Mouse (Mus musculus) heart, postnatal 0 days (tissue): ENCODE data around the gene Orc1.

ENCODE experiments used
- CTCF ChIP-seq: IDR thresholded peaks from 2 replicates; pipeline ENCODE4 v1.5.1; 2016; ENCODE audit warnings: antibody characterized with exemption, control low read depth, low read depth
- EP300 ChIP-seq: IDR thresholded peaks from 2 replicates; pipeline ENCODE4 v1.6.1; 2016; ENCODE audit warnings: antibody characterized with exemption, low read depth

- no peak for TF ChIP-seq CTCF
- TF ChIP-seq EP300: no peak
Measured at GRCm38 (mm10) chr4:108601870-108602269, 22.6 kb downstream of the Orc1 start.
